Mouse (Mus musculus): ENCODE results near the gene Inpp5b. TPM values are rescaled to one million over a fixed set of nuclear protein-coding genes. Genes with fewer than 3 reads are reported as not detected.
A peak's percentile ranks its signal among the peaks of the same experiment; 100 is the strongest.

Gene Inpp5b
- total RNA-seq, 2 experiments from 2014 or later: 10.1 to 14.9 TPM

GRCm38 (mm10) chr4:124759305-124759811 is 17.7 kb downstream of the Inpp5b start:
- no peak for DNase-seq

GRCm38 (mm10) chr4:124761201-124761600 is 19.6 kb downstream of the Inpp5b start:
- intact Hi-C loops (cut with DNase I): no loop called here

More at GRCm38 (mm10) chr4:124759305-124759811, 17.7 kb downstream of the Inpp5b start:
- intact Hi-C loops (cut with DNase I): no loop called here

GRCm38 (mm10) chr4:124762858-124763452 is 21.3 kb downstream of the Inpp5b start:
- DNase-seq: no peak
- intact Hi-C loops (cut with DNase I): no loop called here

More at GRCm38 (mm10) chr4:124761201-124761600, 19.6 kb downstream of the Inpp5b start:
- no peak for DNase-seq

GRCm38 (mm10) chr4:124765802-124766565 is 24.3 kb downstream of the Inpp5b start:
- DNase-seq: no peak
- intact Hi-C loops (cut with DNase I): no loop called here

- no peak for DNase-seq
- intact Hi-C loops (cut with DNase I): no loop called here
Measured at GRCm38 (mm10) chr4:124766566-124766940, 24.9 kb downstream of the Inpp5b start.

GRCm38 (mm10) chr4:124768963-124769591 is 27.4 kb downstream of the Inpp5b start:
- intact Hi-C loops (cut with DNase I): no loop called here
- no peak for DNase-seq

- intact Hi-C loops (cut with DNase I): no loop called here
- no peak for DNase-seq
Measured at GRCm38 (mm10) chr4:124770624-124771023, 29.0 kb downstream of the Inpp5b start.

- DNase-seq: peak; percentile 27 to 41
- intact Hi-C loops (cut with DNase I): no loop called here
Measured at GRCm38 (mm10) chr4:124772125-124772524, 30.5 kb downstream of the Inpp5b start.

GRCm38 (mm10) chr4:124773449-124773848 is 31.8 kb downstream of the Inpp5b start:
- intact Hi-C loops (cut with DNase I): no loop called here
- no peak for DNase-seq

- intact Hi-C loops (cut with DNase I): no loop called here
- no peak for DNase-seq
Measured at GRCm38 (mm10) chr4:124773995-124774394, 32.3 kb downstream of the Inpp5b start.

- DNase-seq: no peak
- intact Hi-C loops (cut with DNase I): no loop called here
Measured at GRCm38 (mm10) chr4:124774429-124774828, 32.8 kb downstream of the Inpp5b start.

GRCm38 (mm10) chr4:124781361-124781760 is 39.7 kb downstream of the Inpp5b start:
- DNase-seq: no peak
- intact Hi-C loops (cut with DNase I): no loop called here

GRCm38 (mm10) chr4:124782395-124782794 is 40.7 kb downstream of the Inpp5b start:
- intact Hi-C loops (cut with DNase I): no loop called here
- DNase-seq: no peak

- DNase-seq: no peak
Measured at GRCm38 (mm10) chr4:124783937-124784336, 42.3 kb downstream of the Inpp5b start.

GRCm38 (mm10) chr4:124790013-124790412 is 48.4 kb downstream of the Inpp5b start:
- no peak for DNase-seq
- intact Hi-C loops (cut with DNase I): no loop called here

More at GRCm38 (mm10) chr4:124783937-124784336, 42.3 kb downstream of the Inpp5b start:
- intact Hi-C loops (cut with DNase I): no loop called here

- DNase-seq: no peak
Measured at GRCm38 (mm10) chr4:124792114-124792513, 50.5 kb downstream of the Inpp5b start.

GRCm38 (mm10) chr4:124796141-124796540 is 54.5 kb downstream of the Inpp5b start:
- intact Hi-C loops (cut with DNase I): no loop called here
- no peak for DNase-seq

More at GRCm38 (mm10) chr4:124792114-124792513, 50.5 kb downstream of the Inpp5b start:
- intact Hi-C loops (cut with DNase I): no loop called here

- no peak for DNase-seq
- intact Hi-C loops (cut with DNase I): no loop called here
Measured at GRCm38 (mm10) chr4:124796913-124797312, 55.3 kb downstream of the Inpp5b start.

GRCm38 (mm10) chr4:124801552-124802308 is 60.1 kb downstream of the Inpp5b start, which contains the start of gene Mtf1:
Gene Mtf1 (plus strand): TSS chr4:124802104.
- intact Hi-C loops (cut with DNase I): loop anchor here (1.0 kb wide), 2 partner anchors 46 to 87 kb away; partner anchors contain the start of gene Sf3a3
- DNase-seq: peak; percentile 89 to 91

Data from heart, postnatal 10 days (tissue).